Comparison of ENCODE assay signal across 26 mouse cellular contexts in the genomic region with DNA sequence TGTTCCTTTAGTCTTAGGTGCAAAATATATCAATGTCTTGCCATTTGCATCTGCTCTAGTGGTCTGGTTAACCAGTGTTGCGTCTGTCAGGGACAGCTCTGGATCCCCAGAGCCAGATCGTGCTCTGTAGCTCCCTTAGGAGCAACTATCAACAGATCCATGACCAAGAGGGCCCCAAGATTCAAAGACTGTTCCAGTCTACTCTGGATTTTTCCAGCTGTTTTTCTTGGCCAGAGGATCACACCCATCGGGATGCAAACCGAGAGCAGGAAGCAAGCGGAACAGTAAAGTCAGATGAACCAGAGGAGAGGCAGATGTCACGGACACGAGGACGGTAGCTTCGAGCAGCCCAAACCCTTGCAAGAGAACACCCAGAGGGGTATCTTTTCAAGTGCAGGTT. TPM values are rescaled to one million over a fixed set of nuclear protein-coding genes. Genes with fewer than 3 reads are reported as not detected.
DNase-seq lines count a peak whose midpoint lies in the region; ATAC-seq and TF ChIP-seq lines count a peak whose summit lies in the region.
"Had no signal": no experiment of that assay in that cellular context is flagged by ENCODE, and none has a peak within 500 bp of the region (broad histone marks: within the 10 kb centered on the region; RNA-seq: fewer than 3 reads in every experiment).

No protein-coding gene starts in this region.

- H3K36me3 ChIP-seq in kidney, adult 2 months (ENCODE audit: control insufficient read depth, insufficient read depth, low read length), result peaks cover 3% of the 10 kb centered on the region; the same call in 1 of the 2 replicates
- peaks cover 47% of the 10 kb centered on the region for H3K36me3 ChIP-seq in kidney, embryonic 15.5 days
- peaks cover 43% of the 10 kb centered on the region for H3K36me3 ChIP-seq in midbrain, postnatal 0 days (ENCODE audit: insufficient read depth, low read length)
- peaks cover 28% of the 10 kb centered on the region; the same call in 1 of the 2 replicates for H3K36me3 ChIP-seq in midbrain, embryonic 15.5 days (replicated peaks)

- WGBS in kidney, adult 2 months, result 75% methylated on average over 9 of the region's 9 CpGs
- 77% methylated on average over 9 of the region's 9 CpGs for WGBS in kidney, embryonic 15.5 days
- WGBS in midbrain, postnatal 0 days, result 88% methylated on average over 9 of the region's 9 CpGs
- WGBS in midbrain, embryonic 15.5 days, result 90% methylated on average over 9 of the region's 9 CpGs

- H3K4me2 ChIP-seq in kidney, embryonic 15.5 days, result no peak overlapping the region
- no peak overlapping the region for H3K4me2 ChIP-seq in midbrain, postnatal 0 days (ENCODE audit: low read depth, low read length, poor library complexity, severe bottlenecking)
- no peak overlapping the region for H3K4me2 ChIP-seq in midbrain, embryonic 15.5 days
- H3K4me2 ChIP-seq: embryonic facial prominence, embryonic 12.5 days; forebrain, embryonic 12.5 days; heart, embryonic 13.5 days had no signal

- DNase-seq in gastrocnemius, adult 2 months, result no peak
- no peak for DNase-seq in gastrocnemius, postnatal 25 days
- DNase-seq in heart, adult 8-10 months (ENCODE audit: low spot score), result peak; percentile 45
- DNase-seq in heart, postnatal 14 days, result no peak
- DNase-seq in kidney, adult 2 months, result peak; percentile 30
- DNase-seq in midbrain, postnatal 0 days (ENCODE audit: low spot score), result no peak
- DNase-seq: adrenal gland, postnatal 10 days; cerebellum, adult 11-12 months; cerebellum, adult 9-10 months; cerebellum, postnatal 25 days; forebrain, postnatal 0 days; gastrocnemius, postnatal 36 days; heart, postnatal 36 days; kidney, adult 11 months had no signal

- intact Hi-C loops in gastrocnemius, adult 2 months (cut with DNase I), result no loop called here
- intact Hi-C loops in heart, postnatal 14 days (cut with DNase I), result no loop called here

- no peaks in the 10 kb centered on the region for H3K9me3 ChIP-seq in kidney, embryonic 15.5 days (replicated peaks)
- H3K9me3 ChIP-seq in midbrain, postnatal 0 days (ENCODE audit: low read length), result no peaks in the 10 kb centered on the region
- no peaks in the 10 kb centered on the region for H3K9me3 ChIP-seq in midbrain, embryonic 15.5 days
- H3K9me3 ChIP-seq: embryonic facial prominence, embryonic 12.5 days; forebrain, embryonic 12.5 days; heart, embryonic 13.5 days had no signal

- no peak for TF ChIP-seq POLR2A in kidney, adult 2 months (IDR thresholded peaks at IDR 0.05; ENCODE audit: low read depth, low read length)

- no peak overlapping the region for H3K9ac ChIP-seq in kidney, embryonic 15.5 days
- no peak overlapping the region for H3K9ac ChIP-seq in midbrain, postnatal 0 days (replicated peaks; ENCODE audit: low read length, poor library complexity, severe bottlenecking)
- H3K9ac ChIP-seq in midbrain, embryonic 15.5 days, result no peak overlapping the region
- H3K9ac ChIP-seq: embryonic facial prominence, embryonic 12.5 days; forebrain, embryonic 12.5 days; forebrain, postnatal 0 days; heart, embryonic 13.5 days had no signal

- no peak for TF ChIP-seq CTCF in gastrocnemius, adult 2 months (IDR thresholded peaks at IDR 0.05)
- TF ChIP-seq CTCF in kidney, adult 2 months (conservative IDR thresholded peaks at IDR 0.05; ENCODE audit: insufficient read depth, insufficient read length, low read depth, low read length), result no peak
- TF ChIP-seq CTCF in midbrain, postnatal 0 days (IDR thresholded peaks at IDR 0.05), result no peak

- H3K27ac ChIP-seq in gastrocnemius, adult 2 months, result peak overlapping the region; percentile 72
- H3K27ac ChIP-seq in kidney, adult 2 months (ENCODE audit: insufficient read depth, low read depth, low read length), result peak overlapping the region; percentile 46; the same call in 1 of the 2 replicates
- H3K27ac ChIP-seq in kidney, embryonic 15.5 days, result no peak overlapping the region
- 0 out of 2 replicates have a peak overlapping the region, but pooled peaks have one; percentile 13 for H3K27ac ChIP-seq in midbrain, postnatal 0 days (ENCODE audit: low read depth, low read length)
- H3K27ac ChIP-seq in midbrain, embryonic 15.5 days, result no peak overlapping the region
- H3K27ac ChIP-seq: embryonic facial prominence, embryonic 12.5 days; forebrain, embryonic 12.5 days; heart, embryonic 13.5 days had no signal

- no peak for ATAC-seq in kidney, embryonic 15.5 days (replicated peaks; ENCODE audit: low FRiP score)
- no peak for ATAC-seq in midbrain, postnatal 0 days (ENCODE audit: low FRiP score)
- no peak for ATAC-seq in midbrain, embryonic 15.5 days (replicated peaks)
- ATAC-seq: forebrain, postnatal 0 days; hindbrain, embryonic 16.5 days had no signal

- H3K4me3 ChIP-seq in gastrocnemius, adult 2 months, result peak overlapping the region; percentile 29
- H3K4me3 ChIP-seq in kidney, adult 2 months (ENCODE audit: insufficient read depth, low read depth, low read length), result no peak overlapping the region
- no peak overlapping the region for H3K4me3 ChIP-seq in kidney, embryonic 15.5 days (replicated peaks)
- no peak overlapping the region for H3K4me3 ChIP-seq in midbrain, postnatal 0 days (ENCODE audit: low read depth, low read length)
- no peak overlapping the region for H3K4me3 ChIP-seq in midbrain, embryonic 15.5 days
- H3K4me3 ChIP-seq: embryonic facial prominence, embryonic 12.5 days; forebrain, embryonic 12.5 days; heart, embryonic 13.5 days had no signal

- no peaks in the 10 kb centered on the region for H3K27me3 ChIP-seq in kidney, adult 2 months (replicated peaks; ENCODE audit: control insufficient read depth, insufficient read depth, low read length)
- no peaks in the 10 kb centered on the region for H3K27me3 ChIP-seq in kidney, embryonic 15.5 days
- H3K27me3 ChIP-seq in midbrain, postnatal 0 days (ENCODE audit: insufficient read depth, low read length), result no peaks in the 10 kb centered on the region
- no peaks in the 10 kb centered on the region for H3K27me3 ChIP-seq in midbrain, embryonic 15.5 days (replicated peaks)
- H3K27me3 ChIP-seq: embryonic facial prominence, embryonic 12.5 days; forebrain, embryonic 12.5 days; heart, embryonic 13.5 days had no signal

- no peaks in the 10 kb centered on the region for H3K4me1 ChIP-seq in kidney, adult 2 months (ENCODE audit: control insufficient read depth, insufficient read depth, low read length)
- peaks cover 11% of the 10 kb centered on the region for H3K4me1 ChIP-seq in kidney, embryonic 15.5 days
- H3K4me1 ChIP-seq in midbrain, postnatal 0 days (ENCODE audit: insufficient read depth, low read length), result no peaks in the 10 kb centered on the region
- no peaks in the 10 kb centered on the region for H3K4me1 ChIP-seq in midbrain, embryonic 15.5 days
- H3K4me1 ChIP-seq: forebrain, embryonic 12.5 days had no signal

RNA-seq across cellular contexts. Expression of gene Higd1b, which starts 0.5 kb away (rescaled TPM):
- 1 to 10 TPM; 2.4 to 5.4 TPM for total RNA-seq in gastrocnemius, adult 2 months (2021)
- 1 to 10 TPM; 3.3 to 3.9 TPM for total RNA-seq in gastrocnemius, postnatal 25 days (2021)
- total RNA-seq in heart, adult 8-10 months (2022), result 10 to 100 TPM in 2 of 4 experiments, 1 to 10 TPM in 2; 6.3 to 15.9 (median 10.3) TPM
- total RNA-seq in heart, postnatal 14 days (2021), result 10 to 100 TPM; 20.4 to 25.4 TPM
- polyA plus RNA-seq in kidney, adult 2 months (2012; rRNA removed), result 2.2 and 4.1 TPM in 2 replicates
- polyA plus RNA-seq in kidney, embryonic 15.5 days (2015; fragmentation: Nextera tagmentation; extraction: Ambion mirVana), result 0.48 and 0.71 TPM in 2 replicates
- 12.3 and 12.8 TPM in 2 replicates for total RNA-seq in midbrain, postnatal 0 days (2014; rRNA removed)
- 13.1 and 15.3 TPM in 2 replicates for polyA plus RNA-seq in midbrain, postnatal 0 days (2015; fragmentation: Nextera tagmentation; extraction: Ambion mirVana)
- 13.7 and 14.8 TPM in 2 replicates for polyA plus RNA-seq in midbrain, embryonic 15.5 days (2015; fragmentation: Nextera tagmentation; extraction: Ambion mirVana)
- total RNA-seq: MEL had no signal
- polyA plus RNA-seq: C2C12; embryonic facial prominence, embryonic 12.5 days; forebrain, embryonic 12.5 days; heart, embryonic 13.5 days; hindbrain, embryonic 11.5 days; intestine, embryonic 14.5 days had no signal

RNA-seq across cellular contexts. Expression of gene Gjc1, which starts 16.6 kb away (rescaled TPM):
- 1 to 10 TPM; 4.4 to 6.4 TPM for total RNA-seq in gastrocnemius, adult 2 months (2021)
- 1 to 10 TPM; 5.2 to 7.3 TPM for total RNA-seq in gastrocnemius, postnatal 25 days (2021)
- total RNA-seq in heart, adult 8-10 months (2022), result 10 to 100 TPM; 13.9 to 25.4 (median 20.5) TPM
- 10 to 100 TPM; 37.7 to 42.6 TPM for total RNA-seq in heart, postnatal 14 days (2021)
- polyA plus RNA-seq in kidney, adult 2 months (2012; rRNA removed), result 4.9 and 5.1 TPM in 2 replicates
- polyA plus RNA-seq in kidney, embryonic 15.5 days (2015; fragmentation: Nextera tagmentation; extraction: Ambion mirVana), result 59.2 and 63.7 TPM in 2 replicates
- 18.1 and 18.8 TPM in 2 replicates for total RNA-seq in midbrain, postnatal 0 days (2014; rRNA removed)
- polyA plus RNA-seq in midbrain, postnatal 0 days (2015; fragmentation: Nextera tagmentation; extraction: Ambion mirVana), result 14.8 and 17.8 TPM in 2 replicates
- polyA plus RNA-seq in midbrain, embryonic 15.5 days (2015; fragmentation: Nextera tagmentation; extraction: Ambion mirVana), result 36.9 TPM in 2 replicates
- total RNA-seq: MEL had no signal

RNA-seq across cellular contexts. Expression of gene Eftud2, which starts 44.6 kb away (rescaled TPM):
- total RNA-seq in gastrocnemius, adult 2 months (2021), result 10 to 100 TPM; 25.6 to 29.5 TPM
- total RNA-seq in gastrocnemius, postnatal 25 days (2021), result 10 to 100 TPM; 23.7 to 25.5 TPM
- total RNA-seq in heart, adult 8-10 months (2022), result 10 to 100 TPM; 33.4 to 37.9 (median 35.2) TPM
- total RNA-seq in heart, postnatal 14 days (2021), result 10 to 100 TPM; 39.2 to 40.5 TPM
- polyA plus RNA-seq in kidney, adult 2 months (2012; rRNA removed), result 76.4 and 81.0 TPM in 2 replicates
- 210 and 240 TPM in 2 replicates for polyA plus RNA-seq in kidney, embryonic 15.5 days (2015; fragmentation: Nextera tagmentation; extraction: Ambion mirVana)
- 63.0 and 69.8 TPM in 2 replicates for total RNA-seq in midbrain, postnatal 0 days (2014; rRNA removed)
- polyA plus RNA-seq in midbrain, postnatal 0 days (2015; fragmentation: Nextera tagmentation; extraction: Ambion mirVana), result 104 and 105 TPM in 2 replicates
- polyA plus RNA-seq in midbrain, embryonic 15.5 days (2015; fragmentation: Nextera tagmentation; extraction: Ambion mirVana), result 133 and 146 TPM in 2 replicates

RNA-seq across cellular contexts. Expression of gene Ccdc103, which starts 44.9 kb away (rescaled TPM):
- total RNA-seq in gastrocnemius, adult 2 months (2021), result not detected
- total RNA-seq in gastrocnemius, postnatal 25 days (2021), result not detected
- total RNA-seq in heart, adult 8-10 months (2022), result under 1 TPM in 3 of 4 experiments, not detected in 1; 0.30 to 0.35 (median 0.34) TPM
- under 1 TPM; 0.14 to 0.22 TPM for total RNA-seq in heart, postnatal 14 days (2021)
- polyA plus RNA-seq in kidney, adult 2 months (2012; rRNA removed), result 0.88 and 1.5 TPM in 2 replicates
- polyA plus RNA-seq in kidney, embryonic 15.5 days (2015; fragmentation: Nextera tagmentation; extraction: Ambion mirVana), result 1.2 and 1.7 TPM in 2 replicates
- total RNA-seq in midbrain, postnatal 0 days (2014; rRNA removed), result 0.33 and 1.6 TPM in 2 replicates
- 1.7 and 1.8 TPM in 2 replicates for polyA plus RNA-seq in midbrain, postnatal 0 days (2015; fragmentation: Nextera tagmentation; extraction: Ambion mirVana)
- 2.0 and 2.2 TPM in 2 replicates for polyA plus RNA-seq in midbrain, embryonic 15.5 days (2015; fragmentation: Nextera tagmentation; extraction: Ambion mirVana)
- total RNA-seq: gastrocnemius, adult 18-20 months; gastrocnemius, postnatal 36 days; heart, postnatal 36 days had no signal

RNA-seq across cellular contexts. Expression of gene Fam187a, which starts 48.8 kb away (rescaled TPM):
- not detected for total RNA-seq in gastrocnemius, adult 2 months (2021)
- not detected for total RNA-seq in gastrocnemius, postnatal 25 days (2021)
- total RNA-seq in heart, adult 8-10 months (2022), result not detected
- not detected for total RNA-seq in heart, postnatal 14 days (2021)
- polyA plus RNA-seq in kidney, adult 2 months (2012; rRNA removed), result not detected in 2 replicates
- polyA plus RNA-seq in kidney, embryonic 15.5 days (2015; fragmentation: Nextera tagmentation; extraction: Ambion mirVana), result not detected in 2 replicates
- not detected in 2 replicates for total RNA-seq in midbrain, postnatal 0 days (2014; rRNA removed)
- polyA plus RNA-seq in midbrain, postnatal 0 days (2015; fragmentation: Nextera tagmentation; extraction: Ambion mirVana), result 0.12 TPM in 1 of 2 replicates, not detected in the other
- not detected in 2 replicates for polyA plus RNA-seq in midbrain, embryonic 15.5 days (2015; fragmentation: Nextera tagmentation; extraction: Ambion mirVana)
- total RNA-seq: adrenal gland, postnatal 10 days; adrenal gland, postnatal 4 days; gastrocnemius, adult 18-20 months; gastrocnemius, postnatal 36 days; heart, postnatal 36 days had no signal
- polyA plus RNA-seq: embryonic facial prominence, embryonic 12.5 days; forebrain, embryonic 12.5 days; forebrain, postnatal 0 days; heart, embryonic 13.5 days; hindbrain, embryonic 11.5 days; hindbrain, embryonic 16.5 days; intestine, embryonic 14.5 days had no signal

Comparison
In these comparisons a context has a peak if more than half of its experiments do, and no peak if none do; other contexts are left out.
1. DNase-seq: peak in heart, adult 8-10 months (single experiment) and kidney, adult 2 months (single experiment); none in gastrocnemius, adult 2 months (single experiment), gastrocnemius, postnatal 25 days (single experiment), heart, postnatal 14 days (0 of 2) and midbrain, postnatal 0 days (single experiment).
2. H3K27ac ChIP-seq: peak in gastrocnemius, adult 2 months (single experiment), kidney, adult 2 months (single experiment) and midbrain, postnatal 0 days (single experiment); none in kidney, embryonic 15.5 days (single experiment) and midbrain, embryonic 15.5 days (single experiment).